Mouse (Mus musculus): ENCODE results near the gene Plin1. TPM values are rescaled to one million over a fixed set of nuclear protein-coding genes. Genes with fewer than 3 reads are reported as not detected.

Gene Plin1
- total RNA-seq, 1 experiment from 2014 or later: 719 TPM

GRCm38 (mm10) chr7:79738913-79739312 is 6.2 kb upstream of the Plin1 start:
- peak; percentile 28 for DNase-seq

DNA sequence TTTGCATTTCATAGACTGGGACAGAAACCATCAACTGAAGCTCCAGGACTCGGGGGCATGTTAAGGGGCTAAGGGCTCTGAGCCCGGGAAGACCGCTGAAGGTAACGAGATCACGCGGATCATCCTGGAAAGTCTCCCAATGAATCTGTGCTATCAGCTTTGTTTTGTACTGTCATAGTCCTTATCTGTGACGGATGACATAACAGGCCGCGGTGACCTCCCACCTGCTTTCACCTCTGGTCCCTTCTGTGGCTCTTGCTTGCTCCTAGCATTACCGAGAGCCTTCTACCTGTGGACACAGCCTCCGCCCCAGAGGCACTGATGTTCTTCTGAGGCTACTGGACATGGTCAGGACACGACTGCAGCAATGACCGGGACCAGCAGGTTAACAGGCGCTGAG is 3.8 kb upstream of the Plin1 start:
- no peak for DNase-seq

GRCm38 (mm10) chr7:79734563-79734962 is 1.9 kb upstream of the Plin1 start:
- DNase-seq: peak; percentile 87

DNA sequence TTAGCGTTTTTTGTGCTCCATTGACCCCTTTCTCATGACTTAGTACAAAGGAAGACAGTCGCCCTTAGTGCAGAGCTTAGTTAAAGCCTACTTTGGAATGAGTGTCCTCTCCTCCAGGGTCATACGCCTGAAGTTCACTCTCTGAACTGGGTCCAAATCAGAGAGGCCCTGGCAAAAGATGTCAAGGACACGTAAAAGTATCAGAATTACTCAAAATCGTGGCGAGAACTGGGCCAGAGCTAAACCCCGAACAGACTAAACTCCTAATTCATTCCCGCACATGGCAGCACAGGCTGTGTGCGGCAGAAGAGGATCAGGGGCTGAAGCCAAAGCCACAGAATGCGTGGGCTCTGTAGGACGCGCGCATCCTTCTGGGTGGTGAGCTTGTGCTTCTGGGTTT is 1.3 kb downstream of the Plin1 start:
- peak; percentile 72 for DNase-seq

DNA sequence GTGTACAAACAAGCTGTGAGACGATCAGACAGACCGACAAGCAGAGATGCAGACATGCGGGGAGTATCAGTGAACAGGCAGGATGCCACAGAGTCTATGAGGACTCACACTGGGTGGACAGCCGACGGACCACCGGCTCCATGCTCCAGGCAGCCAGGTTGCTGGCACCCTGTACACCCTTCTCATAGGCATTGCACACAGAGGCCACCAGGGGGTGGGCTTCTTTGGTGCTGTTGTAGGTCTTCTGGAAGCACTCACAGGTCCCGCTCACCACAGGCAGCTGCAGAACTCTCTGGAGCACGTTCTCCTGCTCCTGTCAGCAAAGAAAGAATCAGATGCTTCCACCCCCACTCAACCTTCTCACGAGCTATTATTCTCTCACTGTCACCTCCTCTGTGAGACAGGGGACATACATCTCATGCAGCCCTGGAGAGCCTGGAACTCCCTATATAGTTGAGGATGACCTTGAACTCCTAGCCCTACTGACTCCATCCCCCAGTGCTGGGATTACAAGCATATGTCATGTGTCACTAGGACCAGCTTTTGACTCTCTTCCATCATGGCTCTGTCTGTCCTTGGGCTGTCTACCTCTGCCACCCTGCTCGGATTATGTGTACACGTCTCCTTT is 2.8 kb downstream of the Plin1 start:
- DNase-seq: peak; percentile 73

DNA sequence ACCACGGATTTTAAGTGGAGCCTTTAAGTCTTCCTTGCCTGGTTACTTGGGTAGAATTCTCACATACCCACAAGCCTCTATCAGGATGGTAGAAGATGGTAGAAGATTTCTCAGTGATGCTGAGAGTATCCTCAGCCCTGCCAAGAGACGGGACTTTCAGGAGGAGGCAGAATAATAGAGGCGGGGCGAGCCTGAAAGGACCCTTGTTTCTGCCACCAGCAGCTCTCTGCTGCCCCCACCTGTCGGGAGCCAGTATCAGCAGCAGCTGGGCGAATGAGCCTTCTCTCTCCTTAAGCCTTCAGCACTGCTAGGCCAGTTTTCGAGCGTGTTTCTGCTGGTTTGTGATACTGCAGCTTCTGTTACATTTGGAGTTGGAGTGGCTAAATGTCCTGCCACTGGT is 3.5 kb downstream of the Plin1 start:
- peak; percentile 86 for DNase-seq

GRCm38 (mm10) chr7:79728219-79728618 is 4.5 kb downstream of the Plin1 start:
- peak; percentile 82 for DNase-seq

- peak; percentile 78 for DNase-seq
Observed at GRCm38 (mm10) chr7:79727091-79727490, 5.6 kb downstream of the Plin1 start.

DNA sequence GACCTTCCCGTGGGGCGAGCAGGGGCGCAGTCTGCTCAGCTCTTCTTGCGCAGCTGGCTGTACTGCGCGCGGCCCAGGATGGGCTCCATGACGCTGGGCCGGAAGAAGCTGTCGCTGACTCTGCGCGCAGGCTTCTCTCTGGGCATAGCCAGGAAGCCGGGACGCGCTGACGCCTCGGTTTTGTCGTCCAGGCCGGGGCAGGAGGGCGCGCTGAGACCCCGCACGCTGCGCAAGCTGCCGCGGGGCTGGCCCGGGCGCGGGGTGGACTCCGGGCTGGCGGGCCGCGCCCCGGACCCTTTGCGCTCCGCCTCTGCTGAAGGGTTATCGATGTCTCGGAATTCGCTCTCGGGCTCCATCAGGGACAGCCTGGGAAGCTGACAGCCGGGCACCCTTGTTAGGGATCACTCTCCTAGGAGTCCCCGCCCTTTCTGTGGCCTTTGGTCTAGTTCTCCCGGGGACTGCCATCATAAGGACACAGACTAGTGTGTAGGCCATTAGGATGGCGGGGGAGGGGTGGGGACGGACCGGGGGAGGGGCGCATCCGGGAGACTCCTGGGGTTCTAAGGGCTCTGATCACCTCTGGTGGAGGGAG is 11.2 kb downstream of the Plin1 start:
- peak; percentile 80 for DNase-seq

DNA sequence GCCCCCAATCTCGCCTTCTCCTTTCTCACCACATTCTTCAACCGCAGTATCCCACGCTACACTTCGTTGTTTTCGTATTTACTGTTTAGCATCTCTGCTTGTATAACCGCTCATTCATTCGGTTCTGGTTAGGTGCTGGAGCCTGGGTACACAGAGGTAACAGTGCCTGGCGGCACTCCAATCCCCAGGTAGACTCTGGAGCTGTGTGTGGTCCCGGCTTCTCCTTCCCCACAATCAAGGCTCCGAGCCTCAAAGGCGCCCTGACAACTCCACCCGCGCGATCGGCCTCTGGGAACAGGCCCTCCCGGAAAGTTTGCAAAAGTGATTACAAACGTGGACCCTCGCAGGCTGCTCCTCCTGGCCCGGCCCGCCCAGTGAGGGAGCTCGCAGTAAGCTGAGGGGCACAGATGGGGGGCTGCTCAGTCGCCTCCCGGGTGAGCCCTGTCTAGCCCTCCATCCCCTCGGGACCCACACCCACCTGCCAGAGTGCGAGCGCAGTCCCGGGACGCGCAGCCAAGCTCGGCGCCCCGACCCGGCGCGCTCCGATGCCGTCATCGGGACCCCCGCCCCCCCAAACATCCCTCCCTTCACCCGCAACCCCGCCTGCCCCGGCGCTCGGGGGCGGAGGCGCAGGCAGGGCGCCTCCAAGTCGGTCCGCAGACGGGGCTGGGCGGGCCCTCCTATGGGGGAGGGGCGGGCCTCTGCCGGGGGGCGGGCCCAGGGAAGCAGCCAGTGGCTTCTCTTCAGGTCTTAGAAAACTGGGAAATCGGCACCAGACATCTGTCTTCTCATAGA is 17.3 kb downstream of the Plin1 start, which contains the start of gene Kif7:
Gene Kif7, minus strand, starts transcription at position 534 of the 795 bp plus-strand sequence.
- peak; percentile 94 for DNase-seq

GRCm38 (mm10) chr7:79710831-79711230 is 21.9 kb downstream of the Plin1 start:
- no peak for DNase-seq

- DNase-seq: peak; percentile 72
Observed at GRCm38 (mm10) chr7:79710130-79710607, 22.5 kb downstream of the Plin1 start.

GRCm38 (mm10) chr7:79705210-79705609 is 27.5 kb downstream of the Plin1 start:
- no peak for DNase-seq

DNA sequence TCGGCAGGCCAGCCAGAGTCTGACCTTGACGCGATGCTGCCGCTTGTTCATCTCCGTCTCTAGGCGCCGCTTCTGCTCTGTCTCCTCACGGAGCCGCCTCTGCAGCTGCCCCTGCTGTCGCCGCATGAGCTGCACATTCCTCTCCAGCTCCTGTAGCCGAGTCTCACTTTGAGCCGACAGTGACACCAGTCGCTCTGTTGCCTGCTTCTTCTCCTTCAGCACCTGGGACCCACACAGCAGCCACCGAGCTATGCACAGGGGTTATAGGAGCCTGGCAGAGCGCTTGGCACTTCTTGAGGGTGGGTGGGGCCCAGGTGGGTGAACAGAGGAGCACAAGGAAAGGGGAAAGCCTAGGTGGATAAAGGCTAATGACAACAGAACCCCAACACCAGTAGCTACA is 29.9 kb downstream of the Plin1 start:
- DNase-seq: no peak

DNA sequence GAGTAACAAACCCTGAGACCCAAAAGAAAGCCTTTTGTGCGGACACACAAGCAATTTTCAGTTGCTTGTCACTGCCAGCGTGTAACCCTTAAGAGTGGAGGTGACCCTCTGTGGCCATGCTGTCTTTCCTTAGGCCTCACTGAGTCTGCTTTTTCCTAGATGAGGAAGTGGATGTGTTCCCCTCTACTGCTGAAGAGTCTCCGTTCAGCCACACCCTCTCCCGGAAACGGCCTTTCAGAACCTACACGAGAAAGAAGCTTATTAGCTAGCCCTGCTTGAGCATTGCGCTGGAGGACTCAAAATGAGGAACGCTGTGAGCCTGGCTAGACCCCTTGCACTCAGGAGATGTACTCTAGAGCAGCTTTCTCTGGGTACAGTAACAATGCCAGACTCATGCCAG is 36.2 kb downstream of the Plin1 start:
- no peak for DNase-seq

GRCm38 (mm10) chr7:79680231-79680630 is 52.5 kb downstream of the Plin1 start:
- DNase-seq: no peak

GRCm38 (mm10) chr7:79679186-79679585 is 53.5 kb downstream of the Plin1 start:
- DNase-seq: peak; percentile 21

DNA sequence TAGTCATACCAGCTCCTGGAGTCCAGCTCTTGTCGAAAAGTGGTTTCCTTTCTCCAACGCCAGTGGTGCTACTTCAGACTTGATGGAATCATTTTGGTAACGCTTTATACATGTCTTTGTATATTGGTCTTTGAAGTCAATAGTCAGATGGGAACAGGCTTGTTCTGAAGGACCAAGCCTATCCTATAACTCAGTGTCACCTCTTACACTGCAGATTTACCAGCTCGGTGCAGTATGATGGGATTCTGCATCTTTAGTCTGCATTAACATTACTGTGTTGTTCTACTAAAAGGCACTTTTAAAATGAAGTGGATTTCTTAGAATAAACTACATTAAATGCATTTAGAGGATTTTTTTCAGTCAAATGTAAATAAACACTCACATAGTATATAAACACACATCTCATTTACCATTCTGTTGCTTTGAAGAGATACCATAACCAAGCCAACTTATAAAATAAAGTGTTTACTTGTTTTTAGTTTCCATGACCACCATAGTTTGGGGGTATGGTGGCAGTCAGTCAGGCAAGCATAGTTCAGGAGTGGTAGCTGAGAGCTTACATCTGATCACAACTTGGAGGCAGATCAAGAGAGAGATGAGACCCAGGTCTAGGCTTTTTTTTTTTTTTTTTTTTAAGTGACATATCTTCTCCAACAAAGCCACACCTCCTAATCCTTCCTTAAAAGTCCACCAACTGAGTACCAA is 61.7 kb downstream of the Plin1 start:
- no peak for DNase-seq
